8 mouse cellular contexts compared by ENCODE assay signal in the genomic region with DNA sequence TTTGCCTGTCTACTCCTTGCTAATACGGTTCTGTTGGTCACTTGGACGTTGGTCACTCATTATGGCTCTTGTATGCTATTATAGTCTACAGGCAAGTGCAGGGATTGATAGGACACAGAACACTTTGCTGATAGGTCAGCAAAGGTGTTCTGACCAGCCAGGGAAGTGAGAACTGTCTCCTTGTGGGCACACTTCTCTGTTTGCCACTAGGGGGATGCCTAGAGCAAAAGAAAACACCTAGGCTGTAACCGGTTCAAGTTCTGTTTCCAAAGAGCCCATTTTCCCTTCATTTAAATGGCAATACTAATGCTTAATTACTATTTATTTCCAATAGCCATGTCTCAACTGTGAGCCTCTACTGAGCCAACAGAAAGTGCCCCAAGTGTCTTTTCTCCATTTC. TPM values are rescaled to one million over a fixed set of nuclear protein-coding genes. Genes with fewer than 3 reads are reported as not detected.
DNase-seq lines count a peak whose midpoint lies in the region; ATAC-seq and TF ChIP-seq lines count a peak whose summit lies in the region.
"Had no signal": no experiment of that assay in that cellular context is flagged by ENCODE, and none has a peak within 500 bp of the region (broad histone marks: within the 10 kb centered on the region; RNA-seq: fewer than 3 reads in every experiment).

No protein-coding gene starts in this region.

- no peaks in the 10 kb centered on the region for H3K27me3 ChIP-seq in kidney, adult 2 months (replicated peaks; ENCODE audit: control insufficient read depth, insufficient read depth, low read length)
- H3K27me3 ChIP-seq in kidney, embryonic 15.5 days: 0 out of 2 replicates have a peak, but pooled peaks cover 6% of the 10 kb centered on the region

- no peak overlapping the region for H3K27ac ChIP-seq in kidney, adult 2 months (ENCODE audit: insufficient read depth, low read depth, low read length)
- H3K27ac ChIP-seq in kidney, embryonic 15.5 days: no peak overlapping the region
- H3K27ac ChIP-seq: heart, embryonic 15.5 days had no signal

- no peak for ATAC-seq in kidney, embryonic 15.5 days (replicated peaks; ENCODE audit: low FRiP score)

- no peaks in the 10 kb centered on the region for H3K36me3 ChIP-seq in kidney, adult 2 months (ENCODE audit: control insufficient read depth, insufficient read depth, low read length)
- H3K36me3 ChIP-seq in kidney, embryonic 15.5 days: no peaks in the 10 kb centered on the region
- H3K36me3 ChIP-seq: heart, embryonic 15.5 days had no signal

- no peak for TF ChIP-seq POLR2A in kidney, adult 2 months (IDR thresholded peaks at IDR 0.05; ENCODE audit: low read depth, low read length)

- no peaks in the 10 kb centered on the region for H3K9me3 ChIP-seq in kidney, embryonic 15.5 days (replicated peaks)
- H3K9me3 ChIP-seq: heart, embryonic 15.5 days had no signal

- H3K9ac ChIP-seq in kidney, embryonic 15.5 days: no peak overlapping the region
- H3K9ac ChIP-seq: heart, embryonic 15.5 days had no signal

- peak; percentile 49 for DNase-seq in kidney, adult 2 months
- DNase-seq in thymus, postnatal 0 days (ENCODE audit: low spot score): peak; percentile 19
- no peak for DNase-seq in thymus, adult 18-20 months
- peak; percentile 41 for DNase-seq in brain, adult 2 months (ENCODE audit: low read depth, low spot score)
- DNase-seq in yolk sac, embryonic 10.5 days (ENCODE audit: low spot score): no peak
- no peak for DNase-seq in gastrocnemius, adult 8-10 months (ENCODE audit: low spot score in 2 of 2)

- H3K4me3 ChIP-seq in kidney, adult 2 months (ENCODE audit: insufficient read depth, low read depth, low read length): no peak overlapping the region
- H3K4me3 ChIP-seq in kidney, embryonic 15.5 days (replicated peaks): no peak overlapping the region
- H3K4me3 ChIP-seq: heart, embryonic 15.5 days had no signal

- no peaks in the 10 kb centered on the region for H3K4me1 ChIP-seq in kidney, adult 2 months (ENCODE audit: control insufficient read depth, insufficient read depth, low read length)
- 0 out of 2 replicates have a peak, but pooled peaks cover 1% of the 10 kb centered on the region for H3K4me1 ChIP-seq in kidney, embryonic 15.5 days
- H3K4me1 ChIP-seq: heart, embryonic 15.5 days had no signal

- TF ChIP-seq CTCF in kidney, adult 2 months (conservative IDR thresholded peaks at IDR 0.05; ENCODE audit: insufficient read depth, insufficient read length, low read depth, low read length): peak; percentile 55

- 50% methylated on average over 3 of the region's 3 CpGs for WGBS in kidney, adult 2 months
- 47% methylated on average over 3 of the region's 3 CpGs for WGBS in kidney, embryonic 15.5 days

- no peak overlapping the region for H3K4me2 ChIP-seq in kidney, embryonic 15.5 days
- H3K4me2 ChIP-seq: heart, embryonic 15.5 days had no signal

RNA-seq across cellular contexts. Expression of a gene that starts 25.2 kb away (rescaled TPM):
- polyA plus RNA-seq in kidney, adult 2 months (2012; rRNA removed): 67.8 and 74.2 TPM in 2 replicates
- 53.7 and 55.0 TPM in 2 replicates for polyA plus RNA-seq in kidney, embryonic 15.5 days (2015; fragmentation: Nextera tagmentation; extraction: Ambion mirVana)
- 38.1 and 45.3 TPM in 2 replicates for polyA plus RNA-seq in thymus, postnatal 0 days (2015; fragmentation: Nextera tagmentation; extraction: Ambion mirVana)
- total RNA-seq in gastrocnemius, adult 8-10 months (2022): 10 to 100 TPM; 18.9 to 23.8 (median 20.7) TPM

Comparison
In these comparisons a context has a peak if more than half of its experiments do, and no peak if none do; other contexts are left out.
1. DNase-seq: peak in kidney, adult 2 months (single experiment), thymus, postnatal 0 days (single experiment) and brain, adult 2 months (single experiment); none in thymus, adult 18-20 months (0 of 2), yolk sac, embryonic 10.5 days (single experiment) and gastrocnemius, adult 8-10 months (0 of 2).